Mouse (Mus musculus) mouse embryonic stem cell (cell line): ENCODE measurements at regions not wholly inside any gene's neighbourhood (a gene's known extent, or its start where the extent isn't known, plus 50 kb on each side); places are given as distances from the start of the nearest gene placed in this dataset.
"Not testable (repeated sequence)": the region's sequence is repeated elsewhere in the genome, so short reads cannot be mapped to it uniquely, and the experiment has no call there.

Source experiments
- in situ Hi-C, 2 experiments: fragments of 300-500 bp; cut with MboI; formaldehyde crosslinking; loops; 1 replicate in 1 of 2; 3 replicates in 1 of 2; pipeline ENCODE4 v1.14.3; 2019 to 2020; ENCODE audit warnings: low sequenced_read_pairs in 2 of 2, low pct_unique_long_range_greater_than_20kb in 1 of 2, mixed read lengths in 1 of 2; ENCODE audit not compliant: unreplicated experiment in 1 of 2

DNA sequence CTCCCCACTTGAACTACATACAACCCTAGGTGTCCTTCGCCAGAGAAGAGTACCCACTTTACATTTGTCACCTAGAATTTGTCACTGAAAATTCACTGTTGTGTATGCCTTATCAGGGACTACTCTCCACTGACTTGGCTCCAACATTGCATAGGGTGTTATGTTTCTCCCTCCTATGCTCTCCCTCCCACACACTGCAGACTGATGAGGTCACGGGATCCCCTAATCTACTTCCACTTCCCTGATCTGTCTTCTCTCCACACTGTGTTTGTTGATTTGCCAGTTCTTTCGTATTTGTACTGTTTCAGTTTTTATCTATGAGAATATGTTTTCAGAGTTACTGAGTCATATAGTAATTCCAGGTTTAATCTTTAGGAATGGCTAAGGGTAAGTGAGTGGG lies 371.8 kb upstream of the Dab2 start:
- in situ Hi-C loops: no loop called here

DNA sequence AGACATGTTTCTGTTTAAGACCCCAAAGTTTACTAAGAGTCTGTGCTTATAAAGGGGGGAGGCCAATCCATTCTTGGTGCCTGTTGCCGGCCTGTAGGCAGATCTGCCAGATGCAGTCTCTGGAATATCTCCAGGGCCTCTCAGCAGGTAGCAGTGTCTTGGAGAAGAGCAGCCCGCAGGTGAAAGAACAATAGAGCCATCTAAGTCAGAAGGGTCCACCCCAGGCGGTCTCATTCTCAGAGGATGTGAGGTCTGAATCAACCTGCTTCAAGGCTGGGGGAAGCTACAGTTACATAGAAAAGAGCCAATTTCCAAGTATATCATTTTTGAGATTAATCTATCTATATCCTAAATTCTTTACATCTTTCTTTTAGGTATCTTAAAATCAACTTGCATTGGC lies 366.0 kb upstream of the Dab2 start:
- in situ Hi-C loops: no loop called here

DNA sequence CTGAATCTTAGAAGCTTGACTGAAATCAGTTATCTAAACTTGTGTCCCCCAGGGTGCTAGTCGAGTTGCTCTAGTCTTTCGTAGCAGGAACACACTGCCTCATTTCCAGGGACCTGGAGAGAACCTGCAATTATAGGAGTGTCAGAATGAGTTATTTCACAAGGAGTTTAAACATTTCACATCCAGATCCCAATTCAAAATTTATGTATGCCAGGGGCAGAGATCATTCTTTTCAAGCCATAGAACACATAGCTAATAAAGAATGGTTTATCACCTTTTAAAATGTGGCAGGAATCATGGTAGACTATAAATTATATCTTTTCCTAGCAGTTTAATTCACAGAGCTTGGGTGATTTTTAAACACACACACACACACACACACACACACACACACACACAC lies 358.6 kb upstream of the Dab2 start:
- in situ Hi-C loops: no loop called here

DNA sequence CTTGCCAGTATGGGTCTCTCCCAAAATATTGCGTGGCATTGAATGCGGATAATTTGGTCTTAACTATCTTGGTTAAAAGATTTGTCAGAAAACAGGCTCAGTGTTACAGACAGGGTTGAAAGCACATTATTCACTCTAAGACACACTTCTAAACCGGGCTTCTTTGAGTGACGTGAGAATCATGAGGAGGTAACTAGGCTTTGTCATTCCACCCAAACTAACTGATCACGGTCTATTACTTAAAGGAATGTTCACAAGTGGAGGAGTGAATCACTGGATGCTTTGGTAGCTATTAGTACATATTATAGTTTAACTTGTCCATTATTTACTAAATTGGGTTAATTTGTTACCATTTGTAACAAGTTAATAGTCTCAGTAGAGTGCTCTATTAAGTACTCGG lies 352.9 kb upstream of the Dab2 start:
- in situ Hi-C loops: no loop called here

DNA sequence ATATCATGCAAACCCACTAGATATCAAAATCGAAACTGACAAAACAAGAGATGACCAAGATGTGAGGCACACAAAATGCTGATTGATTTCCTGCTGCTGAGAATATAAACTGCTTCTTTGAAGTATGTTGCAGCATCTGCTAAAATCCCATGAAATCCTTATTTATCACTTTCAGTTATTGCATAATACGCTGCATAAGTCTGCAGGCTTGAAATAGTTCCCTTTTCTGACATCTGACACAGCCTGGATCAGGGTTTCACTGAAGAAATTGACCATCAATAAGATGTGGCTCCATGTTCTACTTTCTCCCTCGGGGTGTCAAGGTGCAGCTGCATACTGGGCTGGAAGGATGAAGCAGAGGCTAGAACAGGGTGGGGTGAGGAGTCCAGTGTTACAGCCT lies 348.7 kb upstream of the Dab2 start:
- in situ Hi-C loops: no loop called here

DNA sequence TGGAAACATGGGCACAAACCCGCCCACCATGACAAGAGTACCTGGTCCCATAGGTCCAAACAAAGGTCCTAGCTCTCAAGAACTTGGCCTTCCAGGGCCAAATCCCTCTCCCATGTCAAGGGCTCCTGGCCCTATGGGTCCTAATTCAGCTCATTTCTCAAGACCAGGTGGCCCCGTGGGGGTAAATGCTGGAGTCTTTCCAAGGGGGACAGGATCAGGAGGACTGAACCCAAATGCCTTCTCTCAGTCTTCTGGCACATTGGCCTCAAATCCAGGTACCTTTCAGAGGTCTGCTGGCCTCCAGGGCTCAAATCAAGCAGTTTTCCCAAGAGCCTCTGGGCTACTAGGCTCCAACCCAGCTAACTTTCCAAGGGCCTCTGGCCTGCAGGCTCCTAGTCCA lies 347.9 kb upstream of the Dab2 start:
- in situ Hi-C loops: not testable (repeated sequence)

DNA sequence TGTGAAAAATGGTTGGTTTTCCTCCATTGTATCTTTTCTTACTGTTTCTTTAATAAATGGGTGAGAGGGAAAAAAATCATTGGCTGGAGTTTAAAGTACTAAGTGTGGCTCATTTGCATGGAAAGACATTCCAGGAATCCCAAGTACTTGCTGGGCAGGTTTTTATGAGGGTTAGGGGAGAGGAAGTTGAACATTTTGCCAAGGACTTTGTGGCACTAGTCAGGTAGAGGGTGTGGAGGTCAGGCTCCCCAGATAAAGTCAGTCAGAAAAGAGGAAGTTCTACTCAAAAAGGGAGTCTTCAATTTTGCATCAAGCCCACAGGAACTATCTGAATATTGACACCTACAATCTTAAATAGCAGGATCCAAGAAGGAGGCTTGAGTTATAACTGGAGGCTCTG lies 346.5 kb upstream of the Dab2 start:
- in situ Hi-C loops: no loop called here

DNA sequence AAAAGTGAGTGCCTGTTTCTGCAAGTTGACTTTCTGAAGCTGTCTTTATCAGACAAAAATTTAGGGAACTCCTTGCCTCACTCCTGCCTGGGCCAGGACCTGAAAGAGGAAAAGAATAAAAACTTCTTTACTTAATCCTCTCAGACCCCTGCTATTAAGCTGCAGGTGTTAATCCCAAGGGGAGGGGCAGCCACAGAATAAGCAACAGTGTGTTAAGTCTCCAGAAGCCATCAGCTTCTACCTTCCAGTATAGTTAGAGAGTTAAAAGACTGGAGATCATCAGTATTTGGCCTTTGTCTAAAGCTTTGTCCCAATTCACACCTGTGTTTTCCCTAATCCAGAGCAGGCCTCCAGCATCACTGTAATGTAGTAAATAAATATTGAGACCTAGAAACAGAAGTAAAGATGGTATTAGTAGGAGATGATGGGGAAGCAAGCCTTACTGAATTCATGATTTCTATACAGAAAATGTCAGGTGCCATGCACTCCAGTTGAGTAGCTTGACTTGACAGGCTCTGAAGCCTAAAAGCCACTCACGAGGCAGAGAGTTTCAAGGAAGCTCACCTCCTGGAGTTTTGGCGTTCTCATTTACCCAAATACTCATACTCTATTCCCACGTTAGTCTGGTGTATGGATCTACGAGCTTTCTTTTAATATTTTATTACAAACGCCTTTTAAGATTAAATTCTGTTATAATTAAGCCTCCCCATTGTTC lies 308.1 kb upstream of the Dab2 start:
- in situ Hi-C loops: loop anchor here in 1 of 2 experiments (5.0 kb wide), 1 partner anchor 46 kb away; no protein-coding TSS in a partner anchor

DNA sequence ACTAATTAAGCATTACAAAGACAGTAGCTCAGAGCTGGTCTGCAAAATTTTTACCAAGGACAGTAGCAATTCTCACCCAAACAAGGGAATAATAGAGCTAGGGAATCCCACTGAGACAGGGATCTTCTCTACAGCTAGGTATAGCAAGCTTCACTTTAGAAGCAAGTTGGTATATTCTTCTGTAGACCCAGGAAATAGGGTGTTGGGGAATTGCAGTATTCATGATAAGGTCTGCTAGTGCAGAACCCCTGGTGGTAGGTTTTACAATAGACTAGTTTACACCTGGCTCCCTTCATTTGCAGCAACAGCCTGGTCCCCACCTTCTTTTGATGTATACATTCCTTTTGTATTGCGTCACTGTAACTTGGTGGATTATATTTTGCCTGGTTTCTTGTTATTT lies 307.4 kb upstream of the Dab2 start:
- in situ Hi-C loops: loop anchor here in 1 of 2 experiments (5.0 kb wide), 1 partner anchor 45 kb away; no protein-coding TSS in a partner anchor

DNA sequence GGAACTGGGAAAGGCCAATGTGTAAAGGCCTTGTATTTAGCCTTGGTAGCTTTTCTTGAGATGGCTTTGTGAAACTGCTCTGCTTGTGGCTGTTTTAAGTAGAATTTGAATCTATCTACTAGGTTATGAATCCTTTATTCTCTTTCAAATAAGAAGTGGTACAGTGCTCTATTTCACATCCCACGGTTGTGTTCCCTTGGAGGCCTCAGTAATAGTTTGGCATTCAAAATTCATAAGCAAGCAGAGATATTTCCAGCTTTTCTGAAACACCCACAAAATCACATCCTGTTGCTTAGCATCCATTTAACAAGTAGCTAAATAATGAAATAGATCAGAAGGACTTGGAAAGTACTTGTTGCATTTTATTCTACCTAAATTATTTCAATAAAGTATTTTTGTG lies 298.8 kb upstream of the Dab2 start:
- in situ Hi-C loops: no loop called here

DNA sequence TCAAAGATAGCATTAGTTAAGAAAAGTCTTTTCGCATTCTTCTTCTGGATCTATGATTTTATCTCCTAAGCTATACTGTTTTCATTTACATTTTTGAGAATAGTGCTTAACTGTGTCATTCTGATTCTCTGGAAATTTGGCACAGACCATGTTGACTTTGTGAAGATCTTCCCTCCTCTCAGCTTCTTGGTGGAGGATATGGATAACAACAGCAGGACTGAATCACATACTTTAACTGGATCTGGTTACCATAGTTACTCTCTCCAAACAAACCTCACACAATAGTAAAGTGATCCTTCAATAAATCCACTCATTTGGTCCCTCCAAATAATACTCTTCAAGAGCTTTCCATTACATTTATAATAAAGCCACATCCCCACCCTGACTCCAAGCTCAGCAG lies 298.2 kb upstream of the Dab2 start:
- in situ Hi-C loops: no loop called here

DNA sequence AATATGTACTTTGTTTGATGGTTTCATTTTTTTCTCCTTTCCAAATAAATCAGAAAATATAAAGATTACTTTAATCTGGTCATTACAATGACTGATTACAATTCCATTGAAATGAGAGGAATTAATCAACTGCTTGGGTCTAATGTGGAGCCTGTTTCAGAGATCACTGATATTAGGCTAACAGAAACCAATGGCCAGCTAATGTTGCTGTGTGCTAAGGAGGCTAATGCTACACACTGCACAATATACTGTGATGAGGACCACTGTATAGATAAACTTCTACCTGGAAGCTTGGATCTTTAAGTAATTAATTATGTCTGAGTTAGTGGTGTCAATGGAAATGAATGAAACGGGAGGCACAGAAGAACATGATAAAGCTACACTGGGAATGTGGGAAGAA lies 284.6 kb upstream of the Dab2 start:
- in situ Hi-C loops: no loop called here

DNA sequence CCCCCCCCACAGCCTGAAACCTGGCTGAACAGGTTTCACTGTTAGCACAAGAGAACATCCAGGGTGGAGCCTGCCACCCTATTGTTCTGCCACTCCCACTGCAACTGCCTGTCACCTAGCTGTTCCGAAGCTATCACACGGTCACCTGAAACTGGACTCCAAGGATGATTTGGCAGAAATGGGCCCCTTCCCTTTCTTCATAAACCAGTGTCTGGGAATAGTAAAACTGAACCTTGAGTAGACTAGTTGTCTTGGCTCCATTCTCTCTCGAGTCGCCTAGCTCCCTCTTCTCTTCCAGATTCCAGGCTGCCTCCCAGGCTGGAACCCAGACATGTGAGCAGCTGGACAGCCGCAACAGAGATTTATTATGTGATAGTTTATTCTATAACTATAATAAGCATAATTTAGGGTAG lies 282.9 kb upstream of the Dab2 start:
- in situ Hi-C loops: no loop called here

DNA sequence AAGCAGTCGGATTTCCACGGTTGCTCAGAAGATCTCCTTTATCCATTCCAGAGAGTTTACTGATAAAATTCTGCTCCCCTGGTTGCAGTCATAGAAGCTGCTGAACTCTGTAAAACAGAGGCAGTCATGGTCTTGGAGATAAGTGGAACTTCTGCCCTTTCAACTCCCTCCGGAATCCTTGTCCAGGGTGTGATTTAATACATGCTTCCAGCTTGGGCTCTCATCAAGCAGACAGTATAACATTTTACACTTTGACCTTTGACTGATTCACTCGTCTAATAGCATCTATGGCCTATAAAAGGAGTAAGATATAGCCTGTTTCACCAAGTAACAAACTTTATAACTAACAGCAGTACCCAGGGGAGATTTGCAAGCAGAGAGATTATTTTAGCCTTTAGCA lies 274.0 kb upstream of the Dab2 start:
- in situ Hi-C loops: loop anchor here in 1 of 2 experiments (25.0 kb wide), 1 partner anchor 888 kb away; the partner anchor contains the start of gene Prkaa1

DNA sequence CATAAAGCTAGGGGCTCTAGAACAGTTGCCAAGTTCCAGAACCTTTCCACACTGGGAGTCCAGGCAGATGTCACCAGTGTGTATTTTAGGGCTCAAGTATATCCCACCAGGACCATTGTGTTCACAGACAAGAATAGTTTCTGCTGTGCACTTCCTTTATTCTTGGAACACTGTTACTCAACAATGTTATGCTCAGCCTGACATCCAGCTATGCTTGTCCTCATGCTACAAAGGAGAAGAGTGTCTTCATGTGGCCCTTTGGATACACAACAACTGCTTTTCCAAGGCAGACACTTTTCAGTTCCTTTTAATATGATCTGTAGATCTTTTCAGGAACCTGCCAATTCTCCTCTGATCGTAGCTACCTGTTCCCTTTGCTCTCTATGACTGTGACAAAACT lies 270.4 kb upstream of the Dab2 start:
- in situ Hi-C loops: loop anchor here in 1 of 2 experiments (25.0 kb wide), 1 partner anchor 892 kb away; the partner anchor contains the start of gene Prkaa1

DNA sequence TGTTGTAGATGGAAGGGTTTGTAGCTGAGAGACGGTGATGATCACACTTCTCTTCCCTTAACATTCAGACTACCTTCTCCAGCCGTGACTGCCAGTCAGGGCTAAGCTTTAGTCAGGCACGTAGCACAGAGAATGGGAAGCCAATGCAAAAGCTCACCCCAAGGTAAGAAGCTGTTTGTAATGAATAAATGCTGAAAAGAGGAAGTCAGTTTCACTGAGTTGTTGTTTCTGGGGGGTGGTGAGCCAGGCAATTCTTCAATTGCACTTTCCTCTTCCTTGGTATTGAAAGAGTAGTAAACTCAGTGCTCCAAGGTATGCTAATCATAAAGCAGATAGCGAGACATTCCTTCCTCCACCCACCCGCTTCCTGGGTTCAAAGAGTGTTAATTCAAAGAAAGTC lies 269.2 kb upstream of the Dab2 start:
- in situ Hi-C loops: loop anchor here in 1 of 2 experiments (25.0 kb wide), 1 partner anchor 893 kb away; the partner anchor contains the start of gene Prkaa1

DNA sequence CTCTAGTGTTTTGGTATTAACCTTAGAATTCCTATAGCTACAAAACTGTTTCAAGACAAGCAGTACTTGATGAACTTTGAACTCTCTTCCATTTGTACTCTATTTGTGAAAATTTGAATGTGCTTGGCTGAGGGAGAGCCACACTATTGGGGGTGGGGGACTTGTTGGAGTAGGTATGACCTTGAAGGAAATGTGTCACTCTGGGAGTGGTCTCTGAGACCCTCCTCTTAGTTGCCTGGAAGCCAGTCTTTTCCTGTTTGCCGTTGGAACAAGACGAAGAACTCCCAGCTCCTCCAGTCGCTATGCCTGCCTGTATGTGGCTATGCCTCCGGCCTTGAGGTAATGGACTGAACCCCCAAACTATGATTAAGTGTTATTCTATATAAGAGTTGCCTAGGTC lies 265.4 kb upstream of the Dab2 start:
- in situ Hi-C loops: loop anchor here in 1 of 2 experiments (25.0 kb wide), 1 partner anchor 897 kb away; the partner anchor contains the start of gene Prkaa1

DNA sequence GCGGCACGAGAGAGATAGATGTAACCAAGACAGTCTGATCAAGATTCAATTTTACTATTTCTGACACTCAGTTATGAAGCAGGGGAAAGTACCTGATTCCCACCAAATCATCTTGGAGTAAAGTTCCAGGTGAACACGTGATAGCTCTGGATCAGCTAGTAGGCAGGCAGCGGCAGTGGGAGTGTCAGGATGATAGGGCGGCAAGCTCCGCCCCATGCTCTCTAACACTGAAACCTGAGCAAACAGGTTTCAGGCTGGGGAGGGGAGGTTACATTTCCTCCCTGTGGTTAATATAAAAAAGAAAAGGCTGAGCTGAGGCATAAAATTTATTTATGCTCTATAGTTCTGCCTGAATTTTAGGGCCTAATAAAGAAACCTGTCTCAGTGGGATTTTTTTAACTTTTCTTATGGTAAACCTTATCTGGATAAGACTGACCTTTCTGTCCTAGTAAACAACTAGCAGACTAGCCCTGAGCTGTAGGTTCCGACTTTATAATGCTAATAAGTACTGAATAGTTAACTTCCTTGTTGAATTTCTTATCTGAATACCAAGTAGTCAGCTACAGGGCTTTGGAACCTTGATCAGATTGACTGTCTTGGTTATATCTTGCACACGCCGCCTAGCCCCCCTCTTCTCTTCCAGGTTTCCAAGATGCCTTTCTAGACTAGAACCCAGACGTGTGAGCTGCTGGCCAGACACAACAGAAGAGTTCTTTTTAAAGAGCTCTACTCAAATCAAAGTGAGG lies 254.9 kb upstream of the Dab2 start:
- in situ Hi-C loops: loop anchor here in 1 of 2 experiments (10.0 to 25.0 kb wide), 2 partner anchors 150 to 907 kb away; partner anchors contain the start of gene Prkaa1

DNA sequence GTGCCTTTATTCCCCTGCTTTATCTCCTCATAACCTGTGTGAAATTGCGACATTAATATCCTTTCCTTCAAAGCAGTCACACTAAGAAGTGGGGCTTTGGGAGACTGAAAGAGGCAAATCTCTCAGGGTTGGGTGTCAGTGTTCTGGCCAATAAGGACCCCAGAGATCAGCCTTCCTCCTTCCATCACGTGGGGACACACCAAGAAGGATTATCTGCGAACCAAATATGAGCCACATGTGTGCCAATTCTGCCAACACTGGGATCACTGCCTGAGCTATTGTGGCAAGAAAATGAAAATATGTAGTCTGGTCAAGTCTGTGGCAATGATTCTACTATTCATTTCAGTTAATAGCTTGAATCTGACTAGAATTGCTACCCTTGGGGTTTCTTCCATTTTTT lies 243.9 kb upstream of the Dab2 start:
- in situ Hi-C loops: loop anchor here in 1 of 2 experiments (25.0 kb wide), 1 partner anchor 818 kb away; the partner anchor contains the start of gene Ptger4
